Mouse (Mus musculus) liver, adult (tissue): ENCODE data around the gene Cpsf6.

Experiments used
- GATA4 ChIP-seq: IDR thresholded peaks from 2 replicates; pipeline ENCODE4 v1.6.1; 2014; ENCODE audit warnings: mild to moderate bottlenecking, low read length; ENCODE audit not compliant: insufficient replicate concordance

Cpsf6 gene

GRCm38 (mm10) chr10:117379908-117380307, at the start of gene Cpsf6:
Cpsf6 (minus strand) TSS chr10:117380015.
- TF ChIP-seq GATA4, result no peak

- TF ChIP-seq GATA4, result no peak
Observed at GRCm38 (mm10) chr10:117426615-117426969, 46.8 kb upstream of the Cpsf6 start.

- TF ChIP-seq GATA4, result no peak
Observed at GRCm38 (mm10) chr10:117425907-117426614, 46.2 kb upstream of the Cpsf6 start.

- no peak for TF ChIP-seq GATA4
Observed at GRCm38 (mm10) chr10:117425013-117425412, 45.2 kb upstream of the Cpsf6 start.

- no peak for TF ChIP-seq GATA4
Observed at GRCm38 (mm10) chr10:117424146-117424905, 44.5 kb upstream of the Cpsf6 start.

- TF ChIP-seq GATA4, result no peak
Observed at GRCm38 (mm10) chr10:117423025-117424002, 43.5 kb upstream of the Cpsf6 start.

GRCm38 (mm10) chr10:117422174-117422808, 42.5 kb upstream of the Cpsf6 start:
- TF ChIP-seq GATA4, result no peak

- TF ChIP-seq GATA4, result no peak
Observed at GRCm38 (mm10) chr10:117421283-117422107, 41.7 kb upstream of the Cpsf6 start.

GRCm38 (mm10) chr10:117420502-117421282, 40.9 kb upstream of the Cpsf6 start:
- TF ChIP-seq GATA4, result no peak

- no peak for TF ChIP-seq GATA4
Observed at GRCm38 (mm10) chr10:117419577-117420290, 39.9 kb upstream of the Cpsf6 start.

GRCm38 (mm10) chr10:117418668-117419237, 38.9 kb upstream of the Cpsf6 start:
- no peak for TF ChIP-seq GATA4
